Mouse (Mus musculus): ENCODE data around the gene Lsm11.
"Not testable (repeated sequence)": the region's sequence is repeated elsewhere in the genome, so short reads cannot be mapped to it uniquely, and the experiment has no call there.

- TF ChIP-seq EP300 (IDR thresholded peaks at IDR 0.05; ENCODE audit: insufficient read depth, low read depth, low read length); CTCF (IDR thresholded peaks at IDR 0.05; ENCODE audit: low read depth, low read length); POLR2A (IDR thresholded peaks at IDR 0.05; ENCODE audit: insufficient read depth, low read length): not testable (repeated sequence)
Observed at GRCm38 (mm10) chr11:45879366-45879765, 65.4 kb downstream of the Lsm11 start.
